14 mouse cellular contexts compared by ENCODE assay signal in the genomic region with DNA sequence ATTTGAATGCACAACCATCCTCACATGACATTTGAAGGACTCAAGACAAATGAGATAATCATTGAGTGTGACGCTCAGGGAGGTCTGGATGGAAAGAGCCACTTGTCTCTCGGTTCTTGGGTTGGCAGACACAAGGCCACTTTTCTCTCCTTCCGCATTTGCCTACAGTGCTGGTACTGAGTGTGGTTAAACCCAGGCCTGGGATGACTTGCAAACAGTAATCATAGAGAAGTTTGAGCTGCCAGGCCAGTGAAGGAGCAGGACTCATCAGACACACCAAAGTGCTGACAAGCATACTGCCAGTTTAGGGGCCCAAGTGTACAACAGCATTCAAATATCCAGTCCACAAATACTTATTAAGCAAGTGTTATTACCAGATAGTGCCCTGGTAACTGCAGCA.
A peak's percentile ranks its signal among the peaks of the same experiment; 100 is the strongest.
DNase-seq lines count a peak whose midpoint lies in the region; ATAC-seq lines count a peak whose summit lies in the region.
"Had no signal": no experiment of that assay in that cellular context is flagged by ENCODE, and none has a peak within 500 bp of the region (broad histone marks: within the 10 kb centered on the region; RNA-seq: fewer than 3 reads in every experiment).

No protein-coding gene starts in this region.

- no peak overlapping the region for H3K9ac ChIP-seq in hindbrain, embryonic 11.5 days (ENCODE audit: low read depth, low read length)
- H3K9ac ChIP-seq: intestine, embryonic 15.5 days had no signal

- no peaks in the 10 kb centered on the region for H3K9me3 ChIP-seq in hindbrain, embryonic 10.5 days
- H3K9me3 ChIP-seq in hindbrain, embryonic 11.5 days (ENCODE audit: control insufficient read depth, low read length) = no peaks in the 10 kb centered on the region
- H3K9me3 ChIP-seq: intestine, embryonic 15.5 days had no signal

- 89% methylated on average over 3 of the region's 3 CpGs for WGBS in hindbrain, embryonic 10.5 days
- 77% methylated on average over 3 of the region's 3 CpGs for WGBS in hindbrain, embryonic 11.5 days

- peaks cover 15% of the 10 kb centered on the region for H3K36me3 ChIP-seq in hindbrain, embryonic 10.5 days
- H3K36me3 ChIP-seq in hindbrain, embryonic 11.5 days (ENCODE audit: control insufficient read depth, insufficient read depth, low read length) = no peaks in the 10 kb centered on the region
- H3K36me3 ChIP-seq: intestine, embryonic 15.5 days had no signal

- DNase-seq in hindbrain, embryonic 10.5 days (ENCODE audit: low spot score) = no peak
- no peak for DNase-seq in hindbrain, embryonic 11.5 days (ENCODE audit: low spot score)
- peak; percentile 34 for DNase-seq in brain, adult 2 months (ENCODE audit: low read depth, low spot score)
- peak; percentile 38 for DNase-seq in heart, postnatal 4 days
- DNase-seq in gastrocnemius, adult 8-10 months (ENCODE audit: low spot score in 2 of 2) = no peak
- DNase-seq in urinary bladder, postnatal 4 days (ENCODE audit: low spot score in 2 of 2) = no peak
- DNase-seq in gastrocnemius, postnatal 4 days (ENCODE audit: low spot score in 2 of 2) = no peak
- DNase-seq: cerebellum, adult 9-11 months; right cerebral cortex, postnatal 14 days; thymus, postnatal 14 days had no signal

- H3K4me1 ChIP-seq in hindbrain, embryonic 10.5 days (replicated peaks) = peaks cover 10% of the 10 kb centered on the region
- H3K4me1 ChIP-seq in hindbrain, embryonic 11.5 days (replicated peaks; ENCODE audit: control insufficient read depth, insufficient read depth, low read length) = no peaks in the 10 kb centered on the region

- H3K4me3 ChIP-seq in hindbrain, embryonic 10.5 days = no peak overlapping the region
- no peak overlapping the region for H3K4me3 ChIP-seq in hindbrain, embryonic 11.5 days (ENCODE audit: low read depth, low read length)
- H3K4me3 ChIP-seq: erythroblast, embryonic 14.5 days; intestine, embryonic 15.5 days had no signal

- ATAC-seq in hindbrain, embryonic 11.5 days (ENCODE audit: low FRiP score) = no peak
- peak; percentile 73 for ATAC-seq in megakaryocyte-erythroid progenitor cell, adult 5-6 weeks (replicated peaks; ENCODE audit: low FRiP score, low TSS enrichment, poor library complexity, severe bottlenecking)
- ATAC-seq: activated CD4-positive, CD25-positive, alpha-beta regulatory T cell, adult 4 months; intestine, embryonic 15.5 days had no signal

- no peak overlapping the region for H3K4me2 ChIP-seq in hindbrain, embryonic 11.5 days (replicated peaks; ENCODE audit: low read depth, low read length)
- H3K4me2 ChIP-seq: intestine, embryonic 15.5 days had no signal

- H3K27ac ChIP-seq in hindbrain, embryonic 10.5 days = peak overlapping the region; percentile 40; the same call in 1 of the 2 replicates
- no peak overlapping the region for H3K27ac ChIP-seq in hindbrain, embryonic 11.5 days (ENCODE audit: low read depth, low read length)
- H3K27ac ChIP-seq: intestine, embryonic 15.5 days had no signal

- no peaks in the 10 kb centered on the region for H3K27me3 ChIP-seq in hindbrain, embryonic 10.5 days (ENCODE audit: insufficient read depth, poor library complexity, severe bottlenecking)
- H3K27me3 ChIP-seq in hindbrain, embryonic 11.5 days (ENCODE audit: control insufficient read depth, insufficient read depth, low read length) = no peaks in the 10 kb centered on the region
- H3K27me3 ChIP-seq: intestine, embryonic 15.5 days had no signal

Comparison
In these comparisons a context has a peak if more than half of its experiments do, and no peak if none do; other contexts are left out.
1. DNase-seq: peak in brain, adult 2 months (single experiment) and heart, postnatal 4 days (single experiment); none in hindbrain, embryonic 10.5 days (single experiment), hindbrain, embryonic 11.5 days (single experiment), gastrocnemius, adult 8-10 months (0 of 2), urinary bladder, postnatal 4 days (0 of 2) and gastrocnemius, postnatal 4 days (0 of 2).